Mouse (Mus musculus) myocyte (in vitro differentiated cells): ENCODE data around the gene Zfp687.

Source experiments
- E2F4 ChIP-seq: IDR thresholded peaks from one replicate; pipeline ENCODE4 v1.6.1; 2011; ENCODE audit warnings: mild to moderate bottlenecking, control low read depth, moderate library complexity; ENCODE audit not compliant: insufficient read depth
- MYOD1 ChIP-seq, 3 experiments: IDR thresholded peaks; one replicate each; pipeline ENCODE4 v1.6.1; 2011; ENCODE audit warnings: control low read depth in 2 of 3, low read depth in 2 of 3, mild to moderate bottlenecking in 2 of 3, moderate library complexity in 1 of 3; ENCODE audit not compliant: insufficient read length in 2 of 3, control insufficient read depth in 1 of 3
- POLR2A ChIP-seq: IDR thresholded peaks from one replicate; pipeline ENCODE4 v1.6.1; 2011; ENCODE audit warnings: low read depth, mild to moderate bottlenecking, control low read depth, moderate library complexity; ENCODE audit not compliant: insufficient read length
- POLR2AphosphoS2 ChIP-seq: IDR thresholded peaks from one replicate; pipeline ENCODE4 v1.6.1; 2011; ENCODE audit warnings: low read depth, control low read depth; ENCODE audit not compliant: insufficient read length
- REST ChIP-seq: IDR thresholded peaks from one replicate; pipeline ENCODE4 v1.6.1; 2011; ENCODE audit warnings: mild to moderate bottlenecking, control low read depth, moderate library complexity; ENCODE audit not compliant: insufficient read depth, insufficient read length
- USF1 ChIP-seq: IDR thresholded peaks from one replicate; pipeline ENCODE4 v1.6.1; 2011; ENCODE audit warnings: low read depth, mild to moderate bottlenecking, control low read depth, moderate library complexity

DNA sequence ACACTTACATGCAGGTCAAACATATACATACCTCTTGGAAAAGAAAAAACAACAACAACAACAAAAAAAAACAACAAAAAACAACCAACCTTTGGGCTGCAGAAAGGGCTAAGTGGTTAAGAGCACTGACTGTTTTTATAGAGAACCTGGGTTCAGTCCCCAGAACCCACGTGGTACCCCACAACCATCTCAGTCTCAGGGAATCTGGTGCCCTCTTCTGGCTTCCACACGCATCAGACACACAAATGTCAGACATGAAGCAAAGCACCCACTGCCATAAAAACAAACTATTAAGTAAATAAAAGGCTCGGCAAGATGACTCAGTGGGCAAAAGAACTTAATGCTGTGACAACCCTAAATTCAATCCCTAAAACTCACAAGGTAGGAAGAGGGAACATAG lies 14.7 kb upstream of the Zfp687 start:
- TF ChIP-seq POLR2AphosphoS2 (no peak), POLR2A (no peak), E2F4 (no peak), USF1 (no peak), MYOD1 (IDR thresholded peaks at IDR 0.05; ENCODE audit: control insufficient read depth in 1 of 3, insufficient read length in 2 of 3, low read depth in 2 of 3) (no peak), REST (no peak)
